Mouse (Mus musculus) intestine, embryonic 15.5 days (tissue): ENCODE measurements around the gene Prrg4. TPM values are rescaled to one million over a fixed set of nuclear protein-coding genes. Genes with fewer than 3 reads are reported as not detected.

Source experiments
- ATAC-seq: fragments of 200-750 bp; cut with Nextera tagmentation; 2 replicates; pipeline ENCODE4 v1.8.0; 2017; ENCODE audit warnings: moderate TSS enrichment, moderate library complexity
- H3K27ac ChIP-seq: fragments of 300-500 bp; sonication (generic); 2 replicates; pipeline ENCODE4 v1.5.1; 2015; ENCODE audit warnings: mild to moderate bottlenecking, inconsistent platforms
- H3K27me3 ChIP-seq: fragments of 300-500 bp; sonication (generic); replicated peaks from 2 replicates; pipeline ENCODE4 v1.6.1; 2015; ENCODE audit warnings: inconsistent platforms
- H3K36me3 ChIP-seq: fragments of 300-500 bp; sonication (generic); 2 replicates; pipeline ENCODE4 v1.6.1; 2015; ENCODE audit warnings: inconsistent platforms
- H3K4me1 ChIP-seq: fragments of 300-500 bp; sonication (generic); replicated peaks from 2 replicates; pipeline ENCODE4 v1.6.1; 2015; ENCODE audit warnings: inconsistent platforms
- H3K4me2 ChIP-seq: fragments of 300-500 bp; sonication (generic); replicated peaks from 2 replicates; pipeline ENCODE4 v1.6.1; 2015; ENCODE audit warnings: mild to moderate bottlenecking, inconsistent platforms
- H3K4me3 ChIP-seq: fragments of 300-500 bp; sonication (generic); replicated peaks from 2 replicates; pipeline ENCODE4 v1.5.1; 2015; ENCODE audit warnings: inconsistent platforms
- H3K9ac ChIP-seq: fragments of 300-500 bp; sonication (generic); 2 replicates; pipeline ENCODE4 v1.6.1; 2015; ENCODE audit warnings: inconsistent platforms
- H3K9me3 ChIP-seq: fragments of 300-500 bp; sonication (generic); 2 replicates; pipeline ENCODE4 v1.6.1; 2016; ENCODE audit warnings: inconsistent platforms
- WGBS: fragments of 180-500 bp; shearing (Covaris S2); methylation state at CpG from one replicate; pipeline ENCODE4 v1.1.7; 2015; 5-methylcytosine and 5-hydroxymethylcytosine counted together
- polyA plus RNA-seq: library from polyadenylated mRNA; unstranded; fragments of >200 nt; fragmentation: Nextera tagmentation; extraction: Ambion mirVana; gene quantifications from 2 replicates; pipeline ENCODE4 v1.2.1, GENCODE M21; 2015

Gene Prrg4
- polyA plus RNA-seq, 1 experiment from 2014 or later, result 2.3 TPM

GRCm38 (mm10) chr2:104855732-104856131 lies 6.1 kb upstream of the Prrg4 start:
- 48% methylated on average over 3 of the region's 3 CpGs for WGBS
- Histone ChIP-seq H3K9ac (no peak overlapping the region), H3K4me3 (no peak overlapping the region), H3K4me2 (no peak overlapping the region), H3K27me3 (no peaks in the 10 kb centered on the region), H3K27ac (no peak overlapping the region), H3K4me1 (0 out of 2 replicates have a peak, but pooled peaks cover 2% of the 10 kb centered on the region), H3K36me3 (no peaks in the 10 kb centered on the region), H3K9me3 (no peaks in the 10 kb centered on the region)
- ATAC-seq, result no peak

- H3K4me2 ChIP-seq, result no peak overlapping the region
- WGBS, result 62% methylated on average over 1 of the region's 1 CpGs
- H3K36me3 ChIP-seq, result no peaks in the 10 kb centered on the region
- no peak overlapping the region for H3K9ac ChIP-seq
- H3K9me3 ChIP-seq, result no peaks in the 10 kb centered on the region
- no peak overlapping the region for H3K27ac ChIP-seq
- H3K4me1 ChIP-seq, result 0 out of 2 replicates have a peak, but pooled peaks cover 2% of the 10 kb centered on the region
- no peak overlapping the region for H3K4me3 ChIP-seq
- no peak for ATAC-seq
- no peaks in the 10 kb centered on the region for H3K27me3 ChIP-seq
Measured at GRCm38 (mm10) chr2:104854836-104855235, 5.2 kb upstream of the Prrg4 start.

GRCm38 (mm10) chr2:104852546-104852945 lies 2.9 kb upstream of the Prrg4 start:
- H3K9ac ChIP-seq, result no peak overlapping the region
- no peak overlapping the region for H3K4me3 ChIP-seq
- WGBS, result 90% methylated on average over 7 of the region's 7 CpGs
- H3K36me3 ChIP-seq, result no peaks in the 10 kb centered on the region
- no peaks in the 10 kb centered on the region for H3K9me3 ChIP-seq
- 0 out of 2 replicates have a peak, but pooled peaks cover 2% of the 10 kb centered on the region for H3K4me1 ChIP-seq
- no peak for ATAC-seq
- no peak overlapping the region for H3K4me2 ChIP-seq
- H3K27ac ChIP-seq, result no peak overlapping the region
- no peaks in the 10 kb centered on the region for H3K27me3 ChIP-seq

GRCm38 (mm10) chr2:104851686-104852085 lies 2.0 kb upstream of the Prrg4 start:
- H3K4me3 ChIP-seq, result no peak overlapping the region
- 0 out of 2 replicates have a peak, but pooled peaks cover 2% of the 10 kb centered on the region for H3K4me1 ChIP-seq

GRCm38 (mm10) chr2:104849991-104850359 lies 299 bp upstream of the Prrg4 start:
- 0 out of 2 replicates have a peak, but pooled peaks cover 2% of the 10 kb centered on the region for H3K4me1 ChIP-seq
- no peak overlapping the region for H3K9ac ChIP-seq
- no peaks in the 10 kb centered on the region for H3K27me3 ChIP-seq
- H3K27ac ChIP-seq, result no peak overlapping the region
- H3K4me2 ChIP-seq, result peak overlapping the region; percentile 96
- H3K36me3 ChIP-seq, result no peaks in the 10 kb centered on the region
- peak; percentile 26; the same call in 1 of the 2 replicates for ATAC-seq
- WGBS, result 46% methylated on average over 3 of the region's 3 CpGs
- no peaks in the 10 kb centered on the region for H3K9me3 ChIP-seq
- peak overlapping the region; percentile 55 for H3K4me3 ChIP-seq

More at GRCm38 (mm10) chr2:104851686-104852085, 2.0 kb upstream of the Prrg4 start:
- Histone ChIP-seq H3K9me3 (no peaks in the 10 kb centered on the region), H3K36me3 (no peaks in the 10 kb centered on the region), H3K27ac (no peak overlapping the region), H3K27me3 (no peaks in the 10 kb centered on the region), H3K9ac (no peak overlapping the region), H3K4me2 (no peak overlapping the region)
- no peak for ATAC-seq
- 42% methylated on average over 5 of the region's 5 CpGs for WGBS

- WGBS, result 25% methylated on average over 16 of the region's 16 CpGs
- peak; percentile 9; the same call in 1 of the 2 replicates for ATAC-seq
- H3K9ac ChIP-seq, result no peak overlapping the region
Measured at GRCm38 (mm10) chr2:104848235-104849161, 1.2 kb downstream of the Prrg4 start.

GRCm38 (mm10) chr2:104847645-104848044 lies 2.0 kb downstream of the Prrg4 start:
- H3K27me3 ChIP-seq, result no peaks in the 10 kb centered on the region
- H3K36me3 ChIP-seq, result no peaks in the 10 kb centered on the region
- H3K9ac ChIP-seq, result no peak overlapping the region
- H3K27ac ChIP-seq, result no peak overlapping the region
- ATAC-seq, result no peak
- WGBS, result 47% methylated on average over 2 of the region's 2 CpGs
- H3K4me3 ChIP-seq, result no peak overlapping the region
- H3K4me1 ChIP-seq, result 0 out of 2 replicates have a peak, but pooled peaks cover 2% of the 10 kb centered on the region
- H3K9me3 ChIP-seq, result no peaks in the 10 kb centered on the region
- no peak overlapping the region for H3K4me2 ChIP-seq

More at GRCm38 (mm10) chr2:104848235-104849161, 1.2 kb downstream of the Prrg4 start:
- Histone ChIP-seq H3K27ac (no peak overlapping the region), H3K4me2 (peak overlapping the region; percentile 96), H3K36me3 (no peaks in the 10 kb centered on the region), H3K4me3 (peak overlapping the region; percentile 55), H3K4me1 (0 out of 2 replicates have a peak, but pooled peaks cover 2% of the 10 kb centered on the region), H3K9me3 (no peaks in the 10 kb centered on the region), H3K27me3 (no peaks in the 10 kb centered on the region)

GRCm38 (mm10) chr2:104846638-104847414 lies 2.9 kb downstream of the Prrg4 start:
- 60% methylated on average over 4 of the region's 4 CpGs for WGBS
- no peak overlapping the region for H3K9ac ChIP-seq
- H3K36me3 ChIP-seq, result no peaks in the 10 kb centered on the region
- H3K27ac ChIP-seq, result no peak overlapping the region
- ATAC-seq, result no peak
- no peak overlapping the region for H3K4me2 ChIP-seq
- H3K9me3 ChIP-seq, result no peaks in the 10 kb centered on the region
- H3K4me3 ChIP-seq, result no peak overlapping the region
- no peaks in the 10 kb centered on the region for H3K27me3 ChIP-seq
- H3K4me1 ChIP-seq, result 0 out of 2 replicates have a peak, but pooled peaks cover 2% of the 10 kb centered on the region

GRCm38 (mm10) chr2:104842559-104842958 lies 7.1 kb downstream of the Prrg4 start:
- H3K4me2 ChIP-seq, result no peak overlapping the region
- H3K4me1 ChIP-seq, result no peaks in the 10 kb centered on the region
- ATAC-seq, result no peak
- no peak overlapping the region for H3K9ac ChIP-seq
- H3K36me3 ChIP-seq, result no peaks in the 10 kb centered on the region
- H3K27ac ChIP-seq, result no peak overlapping the region
- no peak overlapping the region for H3K4me3 ChIP-seq
- H3K9me3 ChIP-seq, result no peaks in the 10 kb centered on the region
- H3K27me3 ChIP-seq, result no peaks in the 10 kb centered on the region

- no peaks in the 10 kb centered on the region for H3K36me3 ChIP-seq
- no peak overlapping the region for H3K4me3 ChIP-seq
- no peaks in the 10 kb centered on the region for H3K4me1 ChIP-seq
- no peaks in the 10 kb centered on the region for H3K9me3 ChIP-seq
- H3K27me3 ChIP-seq, result no peaks in the 10 kb centered on the region
- WGBS, result 88% methylated on average over 7 of the region's 7 CpGs
- H3K27ac ChIP-seq, result no peak overlapping the region
- ATAC-seq, result no peak
- H3K9ac ChIP-seq, result no peak overlapping the region
- no peak overlapping the region for H3K4me2 ChIP-seq
Measured at GRCm38 (mm10) chr2:104841736-104842135, 7.9 kb downstream of the Prrg4 start.

- H3K9me3 ChIP-seq, result no peaks in the 10 kb centered on the region
- H3K36me3 ChIP-seq, result no peaks in the 10 kb centered on the region
- H3K27ac ChIP-seq, result no peak overlapping the region
- no peak overlapping the region for H3K4me2 ChIP-seq
- no peaks in the 10 kb centered on the region for H3K4me1 ChIP-seq
- no peak for ATAC-seq
- H3K9ac ChIP-seq, result no peak overlapping the region
- no peak overlapping the region for H3K4me3 ChIP-seq
- H3K27me3 ChIP-seq, result no peaks in the 10 kb centered on the region
Measured at GRCm38 (mm10) chr2:104840974-104841373, 8.7 kb downstream of the Prrg4 start.

- H3K4me3 ChIP-seq, result no peak overlapping the region
- no peak overlapping the region for H3K27ac ChIP-seq
- H3K27me3 ChIP-seq, result no peaks in the 10 kb centered on the region
- no peaks in the 10 kb centered on the region for H3K9me3 ChIP-seq
- H3K4me1 ChIP-seq, result no peaks in the 10 kb centered on the region
- H3K36me3 ChIP-seq, result no peaks in the 10 kb centered on the region
- H3K4me2 ChIP-seq, result no peak overlapping the region
- no peak for ATAC-seq
- whole genome bisulfite sequencing, result 87% methylated on average over 2 of the region's 2 CpGs
- H3K9ac ChIP-seq, result no peak overlapping the region
Measured at GRCm38 (mm10) chr2:104832486-104832885, 17.2 kb downstream of the Prrg4 start.
